Mouse (Mus musculus) v-Abl transformed pro-B cells (cell line): ENCODE data around the gene Arhgef19.

ENCODE experiments used
- in situ Hi-C, 2 experiments: fragments of 400-800 bp; cut with MboI; formaldehyde crosslinking; loops; one replicate each; pipeline ENCODE4 v1.15.1; 2025; ENCODE audit not compliant: unreplicated experiment in 2 of 2

Arhgef19 gene

GRCm38 (mm10) chr4:141239388-141240125 is at the start of gene Arhgef19:
Arhgef19 (plus strand) TSS chr4:141239499.
- in situ Hi-C loops, result loop anchor here in 1 of 2 experiments (10.0 kb wide), 1 partner anchor 455 kb away; no protein-coding TSS in a partner anchor

GRCm38 (mm10) chr4:141191294-141191693 is 48.0 kb upstream of the Arhgef19 start:
- in situ Hi-C loops, result no loop called here

- in situ Hi-C loops, result no loop called here
Observed at GRCm38 (mm10) chr4:141194553-141194952, 44.7 kb upstream of the Arhgef19 start.

- in situ Hi-C loops, result no loop called here
Observed at GRCm38 (mm10) chr4:141196981-141197685, 42.2 kb upstream of the Arhgef19 start.

- in situ Hi-C loops, result no loop called here
Observed at GRCm38 (mm10) chr4:141197686-141198035, 41.6 kb upstream of the Arhgef19 start.

GRCm38 (mm10) chr4:141200906-141201305 is 38.4 kb upstream of the Arhgef19 start:
- in situ Hi-C loops, result no loop called here

GRCm38 (mm10) chr4:141202192-141202591 is 37.1 kb upstream of the Arhgef19 start:
- in situ Hi-C loops, result no loop called here

GRCm38 (mm10) chr4:141204580-141205061 is 34.7 kb upstream of the Arhgef19 start:
- in situ Hi-C loops, result no loop called here

GRCm38 (mm10) chr4:141207081-141207480 is 32.2 kb upstream of the Arhgef19 start:
- in situ Hi-C loops, result no loop called here

GRCm38 (mm10) chr4:141210524-141211219 is 28.6 kb upstream of the Arhgef19 start:
- in situ Hi-C loops, result loop anchor here (5.0 kb wide), 2 partner anchors 58 to 68 kb away; no protein-coding TSS in a partner anchor

GRCm38 (mm10) chr4:141211646-141212045 is 27.7 kb upstream of the Arhgef19 start:
- in situ Hi-C loops, result loop anchor here (5.0 kb wide), 2 partner anchors 59 to 69 kb away; no protein-coding TSS in a partner anchor

GRCm38 (mm10) chr4:141212892-141213291 is 26.4 kb upstream of the Arhgef19 start:
- in situ Hi-C loops, result loop anchor here (5.0 kb wide), 2 partner anchors 61 to 71 kb away; no protein-coding TSS in a partner anchor

GRCm38 (mm10) chr4:141213342-141213741 is 26.0 kb upstream of the Arhgef19 start:
- in situ Hi-C loops, result loop anchor here (5.0 kb wide), 2 partner anchors 61 to 71 kb away; no protein-coding TSS in a partner anchor

GRCm38 (mm10) chr4:141213770-141214336 is 25.4 kb upstream of the Arhgef19 start, which contains the start of gene Rsg1:
Rsg1 (plus strand) TSS chr4:141213956.
- in situ Hi-C loops, result loop anchor here (5.0 kb wide), 2 partner anchors 62 to 72 kb away; no protein-coding TSS in a partner anchor

- in situ Hi-C loops, result loop anchor here (5.0 kb wide), 2 partner anchors 62 to 72 kb away; no protein-coding TSS in a partner anchor
Observed at GRCm38 (mm10) chr4:141214337-141214851, 24.9 kb upstream of the Arhgef19 start.

GRCm38 (mm10) chr4:141219583-141220213 is 19.6 kb upstream of the Arhgef19 start:
- in situ Hi-C loops, result no loop called here

GRCm38 (mm10) chr4:141221848-141222247 is 17.5 kb upstream of the Arhgef19 start:
- in situ Hi-C loops, result no loop called here

- in situ Hi-C loops, result no loop called here
Observed at GRCm38 (mm10) chr4:141222752-141223151, 16.5 kb upstream of the Arhgef19 start.

- in situ Hi-C loops, result no loop called here
Observed at GRCm38 (mm10) chr4:141228687-141229086, 10.6 kb upstream of the Arhgef19 start.

- in situ Hi-C loops, result no loop called here
Observed at GRCm38 (mm10) chr4:141233196-141233595, 6.1 kb upstream of the Arhgef19 start.
